In genomic region chr17:23783352-23783751, GRCm38 (mm10) we compare ENCODE assay signal across 17 mouse cellular contexts. TPM values are rescaled to one million over a fixed set of nuclear protein-coding genes. Genes with fewer than 3 reads are reported as not detected.
"Had no signal": no experiment of that assay in that cellular context is flagged by ENCODE, and none has a peak within 500 bp of the region (broad histone marks: within the 10 kb centered on the region; RNA-seq: fewer than 3 reads in every experiment).

No protein-coding gene starts in this region.

- H3K4me2 ChIP-seq: neural tube, embryonic 13.5 days; neural tube, embryonic 15.5 days; stomach, embryonic 15.5 days had no signal

- H3K4me3 ChIP-seq: neural tube, embryonic 13.5 days; neural tube, embryonic 15.5 days; stomach, embryonic 15.5 days had no signal

- H3K36me3 ChIP-seq: neural tube, embryonic 13.5 days; stomach, embryonic 15.5 days had no signal

- H3K27me3 ChIP-seq: neural tube, embryonic 13.5 days; neural tube, embryonic 15.5 days; stomach, embryonic 15.5 days had no signal

- H3K27ac ChIP-seq: neural tube, embryonic 13.5 days; neural tube, embryonic 15.5 days; stomach, embryonic 15.5 days; stomach, postnatal 0 days had no signal

- H3K9ac ChIP-seq: neural tube, embryonic 13.5 days; neural tube, embryonic 15.5 days; stomach, embryonic 15.5 days had no signal

- H3K4me1 ChIP-seq: stomach, embryonic 15.5 days had no signal

- DNase-seq: retina, postnatal 1 day; right cerebral cortex, adult 18-20 months; right cerebral cortex, postnatal 14 days; right cerebral cortex, postnatal 25 days; right cerebral cortex, postnatal 4 days; spleen, adult 18-20 months; thymus, adult 18-20 months; thymus, adult 2 months; thymus, postnatal 14 days; thymus, postnatal 25 days; thymus, postnatal 36 days; thymus, postnatal 4 days had no signal

- H3K9me3 ChIP-seq: neural tube, embryonic 13.5 days; neural tube, embryonic 15.5 days; stomach, embryonic 15.5 days had no signal

RNA-seq across cellular contexts. Expression of gene Flywch2, which starts 2.5 kb away (rescaled TPM):
- total RNA-seq: neutrophil, adult 5-6 weeks had no signal
